Mouse (Mus musculus): ENCODE data around the gene Pank1. TPM values are rescaled to one million over a fixed set of nuclear protein-coding genes. Genes with fewer than 3 reads are reported as not detected.

Pank1 gene
- polyA plus RNA-seq, 1 experiment from 2014 or later, result 4.6 TPM

DNA sequence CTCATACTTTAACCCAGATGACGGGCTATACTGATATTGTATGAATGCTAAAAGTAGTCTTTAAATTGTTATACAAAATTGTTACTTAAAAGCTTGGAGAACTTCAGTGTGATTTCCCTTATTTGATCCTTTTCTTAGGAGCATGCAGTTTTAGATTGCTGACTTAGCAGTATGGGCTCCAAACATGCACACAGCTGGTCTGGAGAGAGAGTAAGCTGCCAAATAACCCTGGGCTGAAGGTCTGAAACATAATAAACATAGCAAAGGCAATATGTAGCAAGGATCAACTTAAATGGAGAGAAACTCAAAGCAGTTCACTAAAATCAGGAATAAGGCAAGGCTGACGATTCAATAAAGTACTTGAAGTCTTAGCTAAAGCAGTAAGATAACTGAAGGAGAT, 96.8 kb downstream of the Pank1 start:
- no peak overlapping the region for H3K4me3 ChIP-seq (replicated peaks)
- no peaks in the 10 kb centered on the region for H3K9me3 ChIP-seq (replicated peaks)
- 76% methylated on average over 2 of the region's 2 CpGs for WGBS (ENCODE audit: insufficient replicate concordance)
- no peak overlapping the region for H3K9ac ChIP-seq
- DNase-seq (no peak), ATAC-seq (ENCODE audit: low read depth) (no peak)
- no peaks in the 10 kb centered on the region for H3K36me3 ChIP-seq
- H3K4me2 ChIP-seq, result no peak overlapping the region
- H3K27ac ChIP-seq, result no peak overlapping the region
- no peaks in the 10 kb centered on the region for H3K4me1 ChIP-seq (replicated peaks)
- H3K27me3 ChIP-seq, result no peaks in the 10 kb centered on the region

- no peak for ATAC-seq (ENCODE audit: low read depth)
- Histone ChIP-seq H3K27ac (no peak overlapping the region), H3K36me3 (no peaks in the 10 kb centered on the region), H3K4me2 (no peak overlapping the region), H3K9ac (no peak overlapping the region), H3K4me1 (replicated peaks) (no peaks in the 10 kb centered on the region), H3K4me3 (replicated peaks) (no peak overlapping the region), H3K27me3 (no peaks in the 10 kb centered on the region), H3K9me3 (replicated peaks) (no peaks in the 10 kb centered on the region)
- DNase-seq, result no peak
- 83% methylated on average over 1 of the region's 1 CpGs for WGBS (ENCODE audit: insufficient replicate concordance)
These were observed 100.3 kb downstream of the Pank1 start for GRCm38 (mm10) chr19:34778993-34779392.

DNA sequence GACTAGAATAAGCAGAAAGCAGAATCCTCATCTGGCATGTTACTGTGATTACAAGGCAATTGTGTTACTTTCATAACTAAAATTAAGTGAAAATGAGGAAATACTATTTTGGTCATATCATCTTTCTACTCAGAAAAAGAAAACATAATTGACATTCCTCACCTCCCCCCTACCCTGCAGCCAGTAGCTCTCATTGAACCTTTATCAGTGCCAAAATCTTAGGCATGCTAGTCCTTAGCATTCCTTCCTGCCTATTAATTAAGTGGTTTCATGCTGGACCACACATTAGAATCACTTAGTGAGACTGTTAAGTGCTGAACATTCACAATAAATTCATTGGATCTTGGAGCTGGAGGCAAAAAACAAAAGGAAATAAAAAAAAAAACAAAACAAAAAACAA, 101.2 kb downstream of the Pank1 start:
- Histone ChIP-seq H3K27me3 (no peaks in the 10 kb centered on the region), H3K36me3 (no peaks in the 10 kb centered on the region), H3K4me3 (replicated peaks) (no peak overlapping the region), H3K4me1 (replicated peaks) (no peaks in the 10 kb centered on the region), H3K4me2 (no peak overlapping the region), H3K27ac (no peak overlapping the region), H3K9ac (no peak overlapping the region), H3K9me3 (replicated peaks) (no peaks in the 10 kb centered on the region)
- ATAC-seq (ENCODE audit: low read depth) (no peak), DNase-seq (no peak)

- H3K27me3 ChIP-seq, result no peaks in the 10 kb centered on the region
- no peak overlapping the region for H3K4me3 ChIP-seq (replicated peaks)
- H3K4me2 ChIP-seq, result no peak overlapping the region
- no peak overlapping the region for H3K27ac ChIP-seq
- 19% methylated on average over 6 of the region's 6 CpGs for WGBS (ENCODE audit: insufficient replicate concordance)
- no peaks in the 10 kb centered on the region for H3K4me1 ChIP-seq (replicated peaks)
- no peak for ATAC-seq (ENCODE audit: low read depth)
- no peaks in the 10 kb centered on the region for H3K9me3 ChIP-seq (replicated peaks)
- no peak for DNase-seq
- no peaks in the 10 kb centered on the region for H3K36me3 ChIP-seq
- no peak overlapping the region for H3K9ac ChIP-seq
These were observed 106.5 kb downstream of the Pank1 start for GRCm38 (mm10) chr19:34772775-34773174.

DNA sequence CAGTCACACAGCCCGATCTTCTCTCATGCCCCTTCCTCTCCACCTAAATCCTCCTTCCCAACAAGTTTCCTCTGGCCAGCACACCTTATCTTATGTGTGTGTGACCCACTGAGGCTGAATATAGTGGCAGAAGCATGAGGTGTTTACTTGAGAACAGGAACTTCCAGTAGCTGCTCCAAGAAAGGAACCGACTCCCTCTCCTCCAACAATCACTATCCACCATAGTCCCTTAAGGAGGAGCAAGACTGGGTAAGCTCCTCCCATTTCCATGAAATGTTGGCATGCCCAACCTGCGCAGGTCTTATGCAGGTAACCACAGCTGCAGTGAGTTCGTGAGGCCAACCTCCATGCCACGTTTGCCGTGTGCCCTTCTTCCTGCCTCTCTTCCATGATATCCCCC, 108.5 kb downstream of the Pank1 start:
- H3K36me3 ChIP-seq, result no peaks in the 10 kb centered on the region
- no peaks in the 10 kb centered on the region for H3K27me3 ChIP-seq
- no peak overlapping the region for H3K4me3 ChIP-seq (replicated peaks)
- DNase-seq (no peak), ATAC-seq (ENCODE audit: low read depth) (no peak)
- H3K9me3 ChIP-seq (replicated peaks), result no peaks in the 10 kb centered on the region
- H3K4me1 ChIP-seq (replicated peaks), result no peaks in the 10 kb centered on the region
- H3K4me2 ChIP-seq, result no peak overlapping the region
- H3K9ac ChIP-seq, result no peak overlapping the region
- H3K27ac ChIP-seq, result no peak overlapping the region
- WGBS (ENCODE audit: insufficient replicate concordance), result 74% methylated on average over 6 of the region's 6 CpGs

DNA sequence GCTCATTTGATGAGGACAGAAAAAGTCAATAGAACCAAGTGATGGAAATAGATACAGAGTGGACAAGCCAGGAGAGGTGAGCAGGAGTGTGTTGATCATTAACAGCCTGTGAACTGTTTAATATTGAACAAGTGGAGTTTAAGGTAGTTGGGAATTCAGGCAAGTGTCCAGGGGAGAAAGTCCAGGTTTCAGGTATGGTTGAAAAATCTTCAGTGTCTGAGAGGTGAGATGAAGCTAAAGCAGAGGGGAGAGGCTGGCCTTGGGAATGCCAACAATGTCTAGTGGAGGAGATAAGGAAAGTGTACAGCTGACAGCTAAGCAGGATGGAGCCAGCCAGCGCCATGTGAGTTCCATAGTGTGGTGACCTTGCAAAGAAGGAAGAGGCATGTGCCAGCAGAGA, 120.5 kb downstream of the Pank1 start:
- 48% methylated on average over 1 of the region's 1 CpGs for WGBS (ENCODE audit: insufficient replicate concordance)
- DNase-seq, result no peak

More for the DNA sequence above, 120.5 kb downstream of the Pank1 start:
- Histone ChIP-seq H3K9me3 (replicated peaks) (no peaks in the 10 kb centered on the region), H3K27ac (no peak overlapping the region; the same call in 1 of the 2 replicates), H3K27me3 (no peaks in the 10 kb centered on the region), H3K9ac (no peak overlapping the region), H3K4me1 (replicated peaks) (peaks cover 2% of the 10 kb centered on the region; the same call in 1 of the 2 replicates), H3K4me2 (no peak overlapping the region), H3K4me3 (replicated peaks) (no peak overlapping the region), H3K36me3 (no peaks in the 10 kb centered on the region)
- peak; percentile 45; the same call in 1 of the 2 replicates for ATAC-seq (ENCODE audit: low read depth)

MicroRNAs within 50 kb of the gene (microRNA counts, 519-probe panel; counts per million panel counts)
- microRNA mmu-miR-107, result 4,356 counts per million, percentile 39 among the panel's probes with 10 or more counts

Small RNA genes lying within 50 kb of the gene (microRNA-seq; reads per million reads assigned to microRNA genes)
- 2,339 reads per million, percentile 82 among the genes with 10 or more reads in this experiment for gene Mir107

Other genes starting within 250 kb of the Pank1 start
- gene Ifit1bl2, start 238.7 kb downstream of the Pank1 start, polyA plus RNA-seq (2015; fragmentation: Nextera tagmentation; extraction: Ambion mirVana), result 0.02 and 0.03 TPM in 2 replicates
- gene Ifit1, start 238.6 kb downstream of the Pank1 start, polyA plus RNA-seq (2015; fragmentation: Nextera tagmentation; extraction: Ambion mirVana), result 0.85 and 1.3 TPM in 2 replicates
- gene Slc16a12, start 132.2 kb downstream of the Pank1 start, polyA plus RNA-seq (2015; fragmentation: Nextera tagmentation; extraction: Ambion mirVana), result 8.1 and 10.5 TPM in 2 replicates
- gene Kif20b, start 42.9 kb upstream of the Pank1 start, polyA plus RNA-seq (2015; fragmentation: Nextera tagmentation; extraction: Ambion mirVana), result 40.0 and 48.7 TPM in 2 replicates

All from liver, embryonic 13.5 days (tissue).